Mouse (Mus musculus): ENCODE data around the gene Apba2.
A peak's percentile ranks its signal among the peaks of the same experiment; 100 is the strongest.

GRCm38 (mm10) chr7:64709520-64710262, 208.2 kb downstream of the Apba2 start:
- TF ChIP-seq POLR2A (IDR thresholded peaks at IDR 0.05; ENCODE audit: extremely low read depth, insufficient read depth, low read length) (no peak), CTCF (IDR thresholded peaks at IDR 0.05; ENCODE audit: extremely low read depth, insufficient read depth, low read length) (peak; percentile 24; the same call in 1 of the 2 replicates)
